Mouse (Mus musculus) erythroblast, embryonic 14.5 days (primary cell): Measurements from ENCODE around the gene Klhdc7a. TPM values are rescaled to one million over a fixed set of nuclear protein-coding genes. Genes with fewer than 3 reads are reported as not detected.

Experiments used
- H3K27me3 ChIP-seq: 2 replicates; pipeline ENCODE4 v1.6.1; 2012; ENCODE audit warnings: inconsistent platforms; ENCODE audit not compliant: control insufficient read depth
- H3K36me3 ChIP-seq: 2 replicates; pipeline ENCODE4 v1.6.1; 2012; ENCODE audit warnings: mild to moderate bottlenecking, inconsistent platforms; ENCODE audit not compliant: control insufficient read depth
- H3K4me1 ChIP-seq: 2 replicates; pipeline ENCODE4 v1.6.1; 2012; ENCODE audit warnings: inconsistent platforms; ENCODE audit not compliant: control insufficient read depth
- H3K4me3 ChIP-seq: replicated peaks from 2 replicates; pipeline ENCODE3; 2012; ENCODE audit warnings: moderate library complexity, mild to moderate bottlenecking, inconsistent platforms
- H3K9me3 ChIP-seq: 2 replicates; pipeline ENCODE4 v1.6.1; 2012; ENCODE audit warnings: low read length, inconsistent platforms, mixed read lengths; ENCODE audit not compliant: control insufficient read depth
- GATA1 ChIP-seq: IDR thresholded peaks from 2 replicates; pipeline ENCODE4 v1.6.1; 2012; ENCODE audit warnings: low read length, inconsistent platforms, mixed read lengths
- TAL1 ChIP-seq: IDR thresholded peaks from 3 replicates; pipeline ENCODE4 v1.6.1; 2012; ENCODE audit warnings: low read length, inconsistent platforms, mixed read lengths
- polyA plus RNA-seq: library from polyadenylated mRNA; stranded (reverse); fragments of >175 nt; gene quantifications from 2 replicates; pipeline ENCODE4 v1.2.3, GENCODE M21; 2012

Klhdc7a gene
- polyA plus RNA-seq, 1 experiment: not detected

GRCm38 (mm10) chr4:139941831-139942230, 26.0 kb downstream of the Klhdc7a start:
- TF ChIP-seq GATA1 (no peak), TAL1 (no peak)
- peaks cover 46% of the 10 kb centered on the region for H3K9me3 ChIP-seq
- no peaks in the 10 kb centered on the region for H3K36me3 ChIP-seq
- no peak overlapping the region for H3K4me3 ChIP-seq
- H3K27me3 ChIP-seq: no peaks in the 10 kb centered on the region
- no peaks in the 10 kb centered on the region for H3K4me1 ChIP-seq

GRCm38 (mm10) chr4:139935557-139935956, 32.3 kb downstream of the Klhdc7a start:
- H3K4me1 ChIP-seq: no peaks in the 10 kb centered on the region
- no peaks in the 10 kb centered on the region for H3K36me3 ChIP-seq
- no peaks in the 10 kb centered on the region; the same call in 1 of the 2 replicates for H3K27me3 ChIP-seq
- peaks cover 19% of the 10 kb centered on the region for H3K9me3 ChIP-seq
- TF ChIP-seq TAL1 (no peak), GATA1 (no peak)
- no peak overlapping the region for H3K4me3 ChIP-seq

GRCm38 (mm10) chr4:139932970-139933801, 34.6 kb downstream of the Klhdc7a start:
- no peaks in the 10 kb centered on the region for H3K36me3 ChIP-seq
- peaks cover 4% of the 10 kb centered on the region; the same call in 1 of the 2 replicates for H3K27me3 ChIP-seq
- peaks cover 10% of the 10 kb centered on the region; the same call in 1 of the 2 replicates for H3K9me3 ChIP-seq
- no peak overlapping the region for H3K4me3 ChIP-seq
- TF ChIP-seq GATA1: no peak
- no peak for TF ChIP-seq TAL1
- H3K4me1 ChIP-seq: no peaks in the 10 kb centered on the region

- peaks cover 10% of the 10 kb centered on the region; the same call in 1 of the 2 replicates for H3K9me3 ChIP-seq
- H3K4me3 ChIP-seq: no peak overlapping the region
- H3K36me3 ChIP-seq: no peaks in the 10 kb centered on the region
- H3K27me3 ChIP-seq: peaks cover 4% of the 10 kb centered on the region; the same call in 1 of the 2 replicates
- no peak for TF ChIP-seq TAL1
- no peak for TF ChIP-seq GATA1
- H3K4me1 ChIP-seq: no peaks in the 10 kb centered on the region
Measured at GRCm38 (mm10) chr4:139931790-139932510, 35.9 kb downstream of the Klhdc7a start.

- peaks cover 14% of the 10 kb centered on the region for H3K27me3 ChIP-seq
- no peak for TF ChIP-seq GATA1
- TF ChIP-seq TAL1: no peak
- no peak overlapping the region for H3K4me3 ChIP-seq
- no peaks in the 10 kb centered on the region for H3K4me1 ChIP-seq
- H3K36me3 ChIP-seq: no peaks in the 10 kb centered on the region
- peaks cover 8% of the 10 kb centered on the region; the same call in 1 of the 2 replicates for H3K9me3 ChIP-seq
Measured at GRCm38 (mm10) chr4:139930885-139931284, 36.9 kb downstream of the Klhdc7a start.

- Histone ChIP-seq H3K27me3 (peaks cover 21% of the 10 kb centered on the region), H3K4me3 (no peak overlapping the region), H3K9me3 (no peaks in the 10 kb centered on the region), H3K36me3 (no peaks in the 10 kb centered on the region), H3K4me1 (no peaks in the 10 kb centered on the region)
- TF ChIP-seq GATA1 (no peak), TAL1 (no peak)
Measured at GRCm38 (mm10) chr4:139926161-139926561, 41.7 kb downstream of the Klhdc7a start.

GRCm38 (mm10) chr4:139925275-139926160, 42.3 kb downstream of the Klhdc7a start:
- H3K9me3 ChIP-seq: no peaks in the 10 kb centered on the region
- H3K4me3 ChIP-seq: no peak overlapping the region
- peaks cover 21% of the 10 kb centered on the region for H3K27me3 ChIP-seq
- TF ChIP-seq TAL1: no peak
- TF ChIP-seq GATA1: no peak
- no peaks in the 10 kb centered on the region for H3K36me3 ChIP-seq
- H3K4me1 ChIP-seq: no peaks in the 10 kb centered on the region

- Histone ChIP-seq H3K36me3 (no peaks in the 10 kb centered on the region), H3K4me3 (no peak overlapping the region), H3K4me1 (no peaks in the 10 kb centered on the region), H3K9me3 (peaks cover 3% of the 10 kb centered on the region; the same call in 1 of the 2 replicates), H3K27me3 (peaks cover 4% of the 10 kb centered on the region)
- TF ChIP-seq TAL1 (no peak), GATA1 (no peak)
Measured at GRCm38 (mm10) chr4:139916731-139917130, 51.1 kb downstream of the Klhdc7a start.

Other genes starting within 250 kb of the Klhdc7a start
- gene Pax7, start 134.5 kb downstream of the Klhdc7a start, polyA plus RNA-seq: 0.01 TPM in 1 of 2 replicates, not detected in the other